Mouse (Mus musculus) right cerebral cortex, postnatal 10 days (tissue): Measurements from ENCODE around the gene Bcas3.

ENCODE experiments used
- DNase-seq, 2 experiments: peaks; one replicate each; pipeline ENCODE4 v3.0.0; 2021; ENCODE audit warnings: low spot score in 2 of 2

Bcas3 gene

GRCm38 (mm10) chr11:85352539-85353380 is at the start of gene Bcas3:
Gene Bcas3 (plus strand): TSS chr11:85353167.
- peak; percentile 100 for DNase-seq

- no peak for DNase-seq
Measured at GRCm38 (mm10) chr11:85306577-85307260, 46.2 kb upstream of the Bcas3 start.

DNA sequence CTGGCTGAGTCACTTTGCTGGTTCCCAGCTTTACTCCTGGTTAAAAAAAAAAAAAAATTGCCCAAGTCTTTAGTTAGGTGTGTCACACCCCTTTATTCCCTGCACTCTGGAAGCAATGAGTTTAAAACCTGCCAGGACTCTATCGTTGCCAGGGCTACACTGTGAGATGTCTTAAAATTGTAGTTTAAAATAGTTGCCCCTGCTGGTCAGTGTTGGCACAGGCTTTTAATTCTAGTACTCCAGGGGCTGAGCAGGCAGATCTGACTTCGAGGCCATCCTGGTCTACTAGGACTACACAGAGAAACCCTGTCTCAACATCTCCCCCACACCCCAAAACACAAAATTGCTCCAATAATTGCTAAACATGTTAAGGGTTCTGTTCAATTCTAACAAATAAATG is 44.2 kb upstream of the Bcas3 start:
- no peak for DNase-seq

GRCm38 (mm10) chr11:85310407-85310712 is 42.6 kb upstream of the Bcas3 start:
- DNase-seq: no peak

DNA sequence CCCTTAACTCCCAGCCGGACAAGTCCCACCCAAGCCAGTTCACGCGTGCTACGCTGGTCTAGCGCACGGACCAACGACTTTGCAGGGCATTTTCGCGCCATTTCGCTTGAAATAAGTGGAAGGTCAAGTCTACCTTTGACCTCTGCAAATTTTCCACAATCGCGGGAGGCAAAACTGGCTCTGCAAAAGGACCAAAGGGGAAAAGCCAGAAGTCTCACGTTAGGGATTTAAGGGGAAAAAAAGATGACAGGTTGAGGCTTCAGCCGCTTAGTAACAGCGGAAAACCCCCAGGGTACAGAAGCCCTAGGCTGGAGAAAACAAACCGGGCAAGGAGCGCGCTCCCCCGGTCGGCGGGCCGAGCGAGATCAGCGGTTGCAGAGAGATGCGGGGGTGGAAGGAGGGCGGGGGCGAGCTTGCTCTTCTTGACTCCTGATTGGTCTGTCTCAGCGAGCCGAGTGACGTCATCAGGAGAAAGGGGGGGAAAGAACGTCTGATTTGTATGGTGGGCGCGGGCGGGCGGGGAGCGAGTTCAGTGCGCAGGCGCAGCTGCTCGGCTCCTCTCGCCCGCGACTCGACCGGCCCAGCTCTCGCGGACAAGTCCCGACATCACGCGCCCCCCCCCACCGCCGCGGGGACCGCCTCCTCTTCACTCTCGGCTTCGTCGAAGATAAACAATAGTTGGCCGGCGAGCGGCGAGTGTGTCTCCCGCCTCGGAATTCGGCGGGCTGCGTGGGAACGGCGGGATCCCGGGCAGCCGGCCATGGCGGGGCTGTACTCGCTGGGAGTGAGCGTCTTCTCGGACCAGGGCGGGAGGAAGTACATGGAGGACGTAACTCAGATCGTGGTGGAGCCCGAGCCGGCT is 42.0 kb upstream of the Bcas3 start, which contains the start of gene Ppm1d:
Gene Ppm1d (plus strand): TSS at position 532 of the 862 bp plus-strand sequence.
- peak; percentile 98 to 99 for DNase-seq

DNA sequence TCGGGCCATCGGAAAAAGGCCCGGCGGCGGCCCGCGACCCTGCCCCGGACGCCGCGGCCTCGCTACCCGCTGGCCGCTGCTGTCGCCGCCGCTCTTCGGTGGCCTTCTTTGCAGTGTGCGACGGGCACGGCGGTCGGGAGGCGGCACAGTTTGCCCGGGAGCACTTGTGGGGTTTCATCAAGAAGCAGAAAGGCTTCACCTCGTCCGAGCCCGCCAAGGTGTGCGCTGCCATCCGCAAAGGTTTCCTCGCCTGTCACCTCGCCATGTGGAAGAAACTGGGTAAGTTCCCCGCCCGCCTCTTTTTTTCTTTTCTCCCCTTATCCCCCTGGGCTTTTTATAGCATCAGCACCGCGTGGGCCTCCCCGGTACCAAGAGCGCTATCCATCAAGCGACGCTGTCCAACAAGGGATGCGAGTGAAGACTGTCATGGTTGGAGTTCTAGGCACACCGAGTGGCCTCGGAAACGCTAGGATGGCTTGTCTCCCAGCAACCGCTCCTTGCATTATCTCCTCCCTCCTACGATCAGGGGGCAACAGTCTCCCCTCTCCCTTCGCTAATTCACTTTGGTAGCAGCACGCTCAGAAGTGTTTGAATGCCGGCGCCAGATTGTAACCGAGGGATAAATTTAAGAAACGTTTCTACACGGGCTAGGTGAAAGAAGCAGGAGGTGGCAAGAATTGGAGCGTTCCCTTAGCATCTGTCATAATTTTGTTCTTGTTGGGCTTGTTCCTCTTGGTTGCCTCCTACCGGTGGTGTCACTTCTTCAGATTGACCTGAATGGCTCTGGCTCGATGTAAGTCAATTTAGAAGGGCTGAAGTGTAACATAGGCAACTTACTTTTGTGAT is 41.1 kb upstream of the Bcas3 start:
- DNase-seq: peak; percentile 45 to 55

GRCm38 (mm10) chr11:85312818-85313217 is 40.1 kb upstream of the Bcas3 start:
- peak; percentile 54 to 78 for DNase-seq

- DNase-seq: no peak
Measured at GRCm38 (mm10) chr11:85313361-85313760, 39.6 kb upstream of the Bcas3 start.

GRCm38 (mm10) chr11:85323567-85324330 is 29.2 kb upstream of the Bcas3 start:
- no peak for DNase-seq

- DNase-seq: no peak
Measured at GRCm38 (mm10) chr11:85328717-85329116, 24.2 kb upstream of the Bcas3 start.

- DNase-seq: peak; percentile 63 to 66
Measured at GRCm38 (mm10) chr11:85329167-85329894, 23.6 kb upstream of the Bcas3 start.

DNA sequence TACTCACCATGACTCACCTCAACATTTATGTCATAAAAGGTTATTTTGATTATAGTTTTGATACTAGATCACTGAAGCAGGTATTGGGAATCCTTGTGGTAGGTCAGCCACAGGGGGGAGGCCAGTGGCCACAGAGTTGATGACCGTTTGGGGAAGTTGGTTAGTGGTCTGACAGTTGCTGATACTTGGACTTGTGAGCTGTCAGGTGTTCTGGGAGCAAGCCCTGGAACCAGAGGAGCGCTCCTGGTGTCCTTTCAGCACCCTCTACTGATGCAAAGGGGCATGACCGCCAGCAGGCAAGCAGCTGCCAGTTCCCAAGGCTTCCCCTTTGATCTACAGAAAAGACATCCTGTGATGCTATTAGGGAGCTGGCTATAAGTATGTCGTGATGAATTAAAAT is 18.2 kb upstream of the Bcas3 start:
- DNase-seq: peak; percentile 34 to 45

DNA sequence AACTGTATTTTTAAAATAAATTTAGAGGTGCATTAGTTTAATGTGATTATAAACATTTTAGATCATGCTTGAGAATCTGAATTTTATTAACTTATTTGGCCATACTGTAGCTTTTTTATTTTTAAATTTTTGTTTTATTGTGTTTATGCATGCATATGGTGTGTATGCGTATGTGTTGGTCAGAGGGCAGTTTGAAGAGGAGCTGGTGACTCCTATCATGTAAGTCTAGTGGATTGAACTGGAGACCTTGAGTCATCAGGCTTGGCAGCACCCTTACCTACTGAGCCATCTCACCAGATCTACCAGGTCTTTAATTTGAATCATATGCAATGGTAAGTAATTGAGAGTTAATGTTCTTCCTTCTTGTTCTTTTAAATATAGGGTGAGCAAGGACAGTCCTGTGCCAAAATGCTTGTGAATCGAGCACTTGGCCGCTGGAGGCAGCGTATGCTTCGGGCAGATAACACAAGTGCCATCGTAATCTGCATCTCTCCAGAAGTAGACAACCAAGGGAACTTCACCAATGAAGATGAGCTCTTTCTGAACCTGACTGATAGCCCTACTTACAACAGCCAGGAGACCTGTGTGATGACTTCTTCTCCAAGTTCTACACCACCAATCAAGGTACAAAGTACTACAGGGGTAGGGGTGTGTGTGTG is 13.7 kb upstream of the Bcas3 start:
- no peak for DNase-seq

DNA sequence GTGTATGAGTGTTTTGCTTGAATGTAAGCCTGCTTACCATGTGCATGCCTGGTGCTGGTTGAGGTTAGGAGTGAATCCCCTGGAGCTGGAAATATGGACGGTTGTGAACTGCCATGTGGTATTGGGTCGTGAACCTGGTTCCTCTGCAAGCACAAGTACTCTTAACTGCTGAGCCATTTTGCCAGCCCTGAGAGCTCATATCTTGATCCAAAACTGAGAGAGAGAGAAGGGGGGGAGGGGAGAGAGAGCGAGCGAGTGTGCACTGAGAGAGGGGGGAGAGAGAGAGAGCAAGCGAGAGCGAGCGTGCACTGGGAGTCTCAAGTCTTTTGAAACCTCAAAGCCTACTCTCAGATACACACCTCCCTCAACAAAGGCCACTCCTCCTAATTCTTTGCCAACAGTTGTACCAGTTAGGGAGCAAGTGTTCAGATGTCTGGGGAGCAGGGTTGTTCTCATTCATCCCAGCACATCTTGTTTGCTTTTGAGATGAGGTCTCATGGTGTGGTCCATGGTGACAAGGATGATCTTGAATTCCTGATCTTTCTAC is 12.8 kb upstream of the Bcas3 start:
- DNase-seq: no peak

DNA sequence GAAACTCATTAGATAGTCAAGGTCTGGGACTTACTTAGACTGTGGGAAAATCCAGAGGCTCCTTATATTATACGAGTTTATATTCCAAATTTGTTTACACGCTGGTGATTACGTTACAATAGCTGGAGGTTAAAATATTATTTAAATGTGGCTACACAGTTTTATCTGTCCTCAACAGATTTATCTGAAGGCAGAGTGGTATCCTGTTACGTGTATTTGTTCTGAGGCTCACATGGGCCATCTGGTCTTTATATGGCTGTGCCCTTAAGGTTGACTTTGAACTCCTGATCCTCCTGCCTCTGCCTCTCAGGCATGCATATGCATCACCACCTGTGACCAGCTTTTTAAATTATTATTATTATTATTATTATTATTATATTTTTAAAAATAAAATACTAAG is 852 bp downstream of the Bcas3 start:
- no peak for DNase-seq

- DNase-seq: no peak
Measured at GRCm38 (mm10) chr11:85359641-85360040, 6.7 kb downstream of the Bcas3 start.

- DNase-seq: no peak
Measured at GRCm38 (mm10) chr11:85361621-85362020, 8.7 kb downstream of the Bcas3 start.

GRCm38 (mm10) chr11:85366168-85366567 is 13.2 kb downstream of the Bcas3 start:
- no peak for DNase-seq

DNA sequence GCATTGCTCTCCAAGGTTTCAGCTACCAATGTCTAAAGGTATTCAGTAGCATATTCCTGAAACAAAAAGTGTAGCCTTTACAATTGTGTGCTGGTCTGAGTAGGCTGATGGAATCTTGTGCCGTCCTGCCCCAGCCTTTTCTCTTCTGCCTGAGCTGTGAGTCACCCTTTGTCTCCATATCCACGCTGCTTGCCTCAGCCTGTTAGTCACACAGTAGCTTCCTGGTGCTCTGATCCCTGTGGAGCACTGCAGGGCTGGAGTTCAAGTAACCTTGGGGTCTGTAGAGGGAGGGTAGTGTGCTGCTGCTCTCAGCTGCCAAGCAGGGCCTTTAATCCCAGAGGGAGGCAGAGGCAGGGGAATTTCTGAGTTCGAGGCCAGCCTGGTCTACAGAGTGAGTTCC is 14.9 kb downstream of the Bcas3 start:
- no peak for DNase-seq
